Mouse (Mus musculus) midbrain, embryonic 11.5 days (tissue): ENCODE measurements around the gene Gm9887. TPM values are rescaled to one million over a fixed set of nuclear protein-coding genes. Genes with fewer than 3 reads are reported as not detected.
"Not testable (repeated sequence)": the region's sequence is repeated elsewhere in the genome, so short reads cannot be mapped to it uniquely, and the experiment has no call there.

ENCODE experiments used
- ATAC-seq: fragments of 200-750 bp; cut with Nextera tagmentation; 2 replicates; pipeline ENCODE4 v1.8.0; 2017; ENCODE audit warnings: moderate TSS enrichment, moderate library complexity; ENCODE audit not compliant: low FRiP score
- DNase-seq: peaks from one replicate; pipeline ENCODE4 v3.0.0; 2015; ENCODE audit warnings: low spot score; ENCODE audit errors: missing footprints
- H3K27ac ChIP-seq: fragments of 300-500 bp; sonication (generic); 2 replicates; pipeline ENCODE4 v1.5.1; 2014; ENCODE audit warnings: low read depth, low read length
- H3K27me3 ChIP-seq: fragments of 300-500 bp; sonication (generic); 2 replicates; pipeline ENCODE4 v1.6.1; 2014; ENCODE audit warnings: mild to moderate bottlenecking, low read length, moderate library complexity, mixed read lengths; ENCODE audit not compliant: control insufficient read depth, insufficient read depth
- H3K36me3 ChIP-seq: fragments of 300-500 bp; sonication (generic); 2 replicates; pipeline ENCODE4 v1.6.1; 2014; ENCODE audit warnings: mild to moderate bottlenecking, low read length, moderate library complexity, mixed read lengths; ENCODE audit not compliant: control insufficient read depth, insufficient read depth
- H3K4me1 ChIP-seq: fragments of 300-500 bp; sonication (generic); 2 replicates; pipeline ENCODE4 v1.6.1; 2014; ENCODE audit warnings: low read length; ENCODE audit not compliant: control insufficient read depth, insufficient read depth
- H3K4me2 ChIP-seq: fragments of 300-500 bp; sonication (generic); 2 replicates; pipeline ENCODE4 v1.6.1; 2014; ENCODE audit warnings: mild to moderate bottlenecking, moderate library complexity
- H3K4me3 ChIP-seq: fragments of 300-500 bp; sonication (generic); 2 replicates; pipeline ENCODE4 v1.5.1; 2014; ENCODE audit warnings: low read depth, low read length
- H3K9ac ChIP-seq: fragments of 300-500 bp; sonication (generic); 2 replicates; pipeline ENCODE4 v1.6.1; 2014; ENCODE audit warnings: low read length
- H3K9me3 ChIP-seq: fragments of 300-500 bp; sonication (generic); 2 replicates; pipeline ENCODE4 v1.6.1; 2016; ENCODE audit warnings: low read length; ENCODE audit not compliant: control insufficient read depth
- WGBS: fragments of 180-500 bp; shearing (Covaris S2); extraction: QIAGEN DNeasy Blood & Tissue Kit; methylation state at CpG from one replicate; pipeline ENCODE4 v1.1.7; 2014; 5-methylcytosine and 5-hydroxymethylcytosine counted together
- polyA plus RNA-seq: library from polyadenylated mRNA; unstranded; fragments of >200 nt; fragmentation: Nextera tagmentation; extraction: Ambion mirVana; gene quantifications from 2 replicates; pipeline ENCODE4 v1.2.1, GENCODE M21; 2014

Gm9887 gene
- polyA plus RNA-seq, 1 experiment from 2014 or later: 1.6 TPM

- WGBS: 78% methylated on average over 7 of the region's 7 CpGs
- H3K27ac ChIP-seq: no peak overlapping the region
These were observed 6.5 kb downstream of the Gm9887 start for GRCm38 (mm10) chr12:69365757-69366156.

GRCm38 (mm10) chr12:69363899-69364762 lies 8.1 kb downstream of the Gm9887 start:
- H3K9ac ChIP-seq: peak overlapping the region; percentile 71
- no peaks in the 10 kb centered on the region for H3K27me3 ChIP-seq
- H3K9me3 ChIP-seq: no peaks in the 10 kb centered on the region
- peak overlapping the region; percentile 62 for H3K4me2 ChIP-seq
- ATAC-seq (peak; percentile 22; the same call in 1 of the 2 replicates), DNase-seq (peak; percentile 96)
- WGBS: 4% methylated on average over 32 of the region's 32 CpGs
- peak overlapping the region; percentile 31; the same call in 1 of the 2 replicates for H3K27ac ChIP-seq
- peaks cover 3% of the 10 kb centered on the region; the same call in 1 of the 2 replicates for H3K4me1 ChIP-seq
- H3K4me3 ChIP-seq: peak overlapping the region; percentile 46
- H3K36me3 ChIP-seq: no peaks in the 10 kb centered on the region

More at GRCm38 (mm10) chr12:69365757-69366156, 6.5 kb downstream of the Gm9887 start:
- Histone ChIP-seq H3K4me3 (no peak overlapping the region), H3K4me2 (no peak overlapping the region), H3K4me1 (peaks cover 3% of the 10 kb centered on the region; the same call in 1 of the 2 replicates), H3K9ac (no peak overlapping the region), H3K9me3 (no peaks in the 10 kb centered on the region), H3K36me3 (no peaks in the 10 kb centered on the region), H3K27me3 (no peaks in the 10 kb centered on the region)
- ATAC-seq: no peak
- DNase-seq: no peak

GRCm38 (mm10) chr12:69363110-69363509 lies 9.1 kb downstream of the Gm9887 start:
- H3K4me3 ChIP-seq, H3K4me2 ChIP-seq, ATAC-seq, H3K4me1 ChIP-seq, H3K36me3 ChIP-seq, H3K9me3 ChIP-seq, H3K9ac ChIP-seq, DNase-seq, H3K27me3 ChIP-seq, H3K27ac ChIP-seq: not testable (repeated sequence)
- WGBS: 93% methylated on average over 7 of the region's 7 CpGs

- H3K36me3 ChIP-seq: no peaks in the 10 kb centered on the region
- H3K4me2 ChIP-seq: peak overlapping the region; percentile 62; the same call in 1 of the 2 replicates
- no peaks in the 10 kb centered on the region for H3K9me3 ChIP-seq
- no peak for DNase-seq
- no peak for ATAC-seq
- H3K4me1 ChIP-seq: peaks cover 3% of the 10 kb centered on the region; the same call in 1 of the 2 replicates
- H3K4me3 ChIP-seq: 0 out of 2 replicates have a peak overlapping the region, but pooled peaks have one; percentile 57
- 42% methylated on average over 4 of the region's 4 CpGs for WGBS
- H3K27ac ChIP-seq: no peak overlapping the region
- no peak overlapping the region for H3K9ac ChIP-seq
- no peaks in the 10 kb centered on the region for H3K27me3 ChIP-seq
These were observed 9.9 kb downstream of the Gm9887 start for GRCm38 (mm10) chr12:69362388-69362787.

- Histone ChIP-seq H3K9me3 (no peaks in the 10 kb centered on the region), H3K4me3 (peak overlapping the region; percentile 57), H3K27me3 (no peaks in the 10 kb centered on the region), H3K4me1 (peaks cover 3% of the 10 kb centered on the region; the same call in 1 of the 2 replicates), H3K9ac (peak overlapping the region; percentile 65), H3K36me3 (no peaks in the 10 kb centered on the region), H3K4me2 (peak overlapping the region; percentile 62), H3K27ac (peak overlapping the region; percentile 65)
- no peak for ATAC-seq
- WGBS: 7% methylated on average over 10 of the region's 10 CpGs
- no peak for DNase-seq
These were observed 10.3 kb downstream of the Gm9887 start for GRCm38 (mm10) chr12:69361919-69362318.

- under 1% methylated on average over 39 of the region's 50 CpGs for WGBS
These were observed 11.0 kb downstream of the Gm9887 start for GRCm38 (mm10) chr12:69360997-69361899.

GRCm38 (mm10) chr12:69360655-69360996 lies 11.6 kb downstream of the Gm9887 start:
- Histone ChIP-seq H3K27me3 (no peaks in the 10 kb centered on the region), H3K9ac (no peak overlapping the region), H3K27ac (no peak overlapping the region), H3K4me1 (peaks cover 3% of the 10 kb centered on the region; the same call in 1 of the 2 replicates), H3K9me3 (no peaks in the 10 kb centered on the region), H3K4me2 (no peak overlapping the region), H3K36me3 (no peaks in the 10 kb centered on the region), H3K4me3 (no peak overlapping the region)
- DNase-seq (peak; percentile 92), ATAC-seq (no peak)
- 19% methylated on average over 5 of the region's 5 CpGs for WGBS

More at GRCm38 (mm10) chr12:69360997-69361899, 11.0 kb downstream of the Gm9887 start:
- peak overlapping the region; percentile 57 for H3K4me3 ChIP-seq
- not testable (repeated sequence) for H3K9me3 ChIP-seq, H3K27me3 ChIP-seq, H3K36me3 ChIP-seq, H3K4me1 ChIP-seq
- peak; percentile 100 for DNase-seq
- peak overlapping the region; percentile 65 for H3K27ac ChIP-seq
- H3K9ac ChIP-seq: peak overlapping the region; percentile 65
- ATAC-seq: peak; percentile 96
- H3K4me2 ChIP-seq: peak overlapping the region; percentile 62

GRCm38 (mm10) chr12:69357300-69357646 lies 15.0 kb downstream of the Gm9887 start:
- H3K4me2 ChIP-seq: peak overlapping the region; percentile 76
- no peak overlapping the region for H3K27ac ChIP-seq

More at GRCm38 (mm10) chr12:69357300-69357646, 15.0 kb downstream of the Gm9887 start:
- Histone ChIP-seq H3K9ac (peak overlapping the region; percentile 86), H3K9me3 (no peaks in the 10 kb centered on the region), H3K27me3 (no peaks in the 10 kb centered on the region), H3K4me1 (peaks cover 2% of the 10 kb centered on the region; the same call in 1 of the 2 replicates), H3K4me3 (peak overlapping the region; percentile 92), H3K36me3 (0 out of 2 replicates have a peak, but pooled peaks cover 4% of the 10 kb centered on the region)
- ATAC-seq (0 out of 2 replicates have a peak, but pooled peaks have one; percentile 1), DNase-seq (no peak)
- 8% methylated on average over 13 of the region's 13 CpGs for WGBS
